Mouse (Mus musculus) bone marrow, adult 2 months (tissue): ENCODE measurements around the gene Hoxa1. TPM values are rescaled to one million over a fixed set of nuclear protein-coding genes. Genes with fewer than 3 reads are reported as not detected.

Experiments
- H3K27ac ChIP-seq: fragments of 200-500 bp; 2 replicates; pipeline ENCODE4 v1.5.1; 2012; ENCODE audit warnings: low read depth, mild to moderate bottlenecking, control low read depth, inconsistent platforms, low read length; ENCODE audit not compliant: control insufficient read depth, poor library complexity, insufficient read depth
- H3K4me1 ChIP-seq: fragments of 200-500 bp; 2 replicates; pipeline ENCODE4 v1.6.1; 2011; ENCODE audit warnings: low read length; ENCODE audit not compliant: control insufficient read depth, insufficient read depth
- H3K4me3 ChIP-seq: fragments of 200-500 bp; replicated peaks from 2 replicates; pipeline ENCODE3; 2011; ENCODE audit warnings: mild to moderate bottlenecking, low read depth, low read length, control low read depth; ENCODE audit not compliant: control insufficient read depth
- CTCF ChIP-seq: fragments of 200-500 bp; IDR thresholded peaks from 2 replicates; pipeline ENCODE4 v1.5.1; 2011; ENCODE audit warnings: low read length, control low read depth; ENCODE audit not compliant: control insufficient read depth, insufficient read depth
- POLR2A ChIP-seq: fragments of 200-500 bp; IDR thresholded peaks from 2 replicates; pipeline ENCODE4 v1.6.1; 2011; ENCODE audit warnings: low read depth, mild to moderate bottlenecking, control low read depth, low read length, borderline replicate concordance; ENCODE audit not compliant: control insufficient read depth
- WGBS: fragments of 180-500 bp; shearing (Covaris S2); methylation state at CpG from one replicate; pipeline ENCODE4 v1.1.7; 2018; 5-methylcytosine and 5-hydroxymethylcytosine counted together
- polyA plus RNA-seq: library from polyadenylated mRNA; stranded (reverse); fragments of >200 nt; gene quantifications from 2 replicates; pipeline ENCODE4 v1.2.4, GENCODE M21; 2011; ENCODE audit warnings: low replicate concordance; ENCODE audit not compliant: missing spikeins, insufficient read depth, insufficient read length

The Hoxa1 gene
- polyA plus RNA-seq, 1 experiment, result 0.97 TPM

DNA sequence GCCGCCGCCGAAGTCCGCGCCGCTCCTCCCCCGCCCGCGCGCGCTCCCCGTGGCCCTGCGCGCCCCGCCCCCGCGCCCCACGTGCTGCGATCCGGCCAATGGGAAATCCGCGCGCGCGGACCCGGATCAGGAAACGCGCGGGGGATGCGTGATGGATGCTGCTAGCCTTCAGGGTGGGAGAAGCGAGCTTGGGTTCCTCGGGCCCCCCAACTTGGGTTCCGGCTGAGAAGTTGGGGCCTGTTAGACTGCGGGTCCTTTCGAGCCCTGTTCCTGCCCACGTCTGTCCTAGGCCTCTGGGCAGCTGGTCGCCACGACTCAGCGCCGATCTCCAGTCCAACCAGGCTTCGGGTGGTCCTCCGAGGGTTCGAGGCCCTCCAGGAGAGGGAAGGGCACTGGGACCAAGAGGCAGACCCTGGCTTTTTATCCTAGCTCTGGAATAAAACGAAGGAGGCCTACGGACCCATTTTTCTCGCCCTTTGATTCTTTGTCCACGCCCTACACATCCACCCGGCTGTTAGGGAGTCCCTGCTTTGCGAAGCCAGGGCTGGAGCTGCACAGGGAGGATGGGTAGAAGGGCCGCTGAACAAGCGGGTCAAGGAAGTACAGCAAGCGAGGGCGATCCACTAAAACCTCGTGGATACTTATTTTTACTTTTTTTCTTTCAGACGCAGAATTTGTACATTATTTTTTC, 33.9 kb upstream of the Hoxa1 start:
- 4% methylated on average over 49 of the region's 55 CpGs for WGBS
- no peaks in the 10 kb centered on the region for H3K4me1 ChIP-seq
- H3K4me3 ChIP-seq, result peak overlapping the region; percentile 90
- H3K27ac ChIP-seq, result no peak overlapping the region
- TF ChIP-seq POLR2A (peak; percentile 68; the same call in 1 of the 2 replicates), CTCF (no peak)

DNA sequence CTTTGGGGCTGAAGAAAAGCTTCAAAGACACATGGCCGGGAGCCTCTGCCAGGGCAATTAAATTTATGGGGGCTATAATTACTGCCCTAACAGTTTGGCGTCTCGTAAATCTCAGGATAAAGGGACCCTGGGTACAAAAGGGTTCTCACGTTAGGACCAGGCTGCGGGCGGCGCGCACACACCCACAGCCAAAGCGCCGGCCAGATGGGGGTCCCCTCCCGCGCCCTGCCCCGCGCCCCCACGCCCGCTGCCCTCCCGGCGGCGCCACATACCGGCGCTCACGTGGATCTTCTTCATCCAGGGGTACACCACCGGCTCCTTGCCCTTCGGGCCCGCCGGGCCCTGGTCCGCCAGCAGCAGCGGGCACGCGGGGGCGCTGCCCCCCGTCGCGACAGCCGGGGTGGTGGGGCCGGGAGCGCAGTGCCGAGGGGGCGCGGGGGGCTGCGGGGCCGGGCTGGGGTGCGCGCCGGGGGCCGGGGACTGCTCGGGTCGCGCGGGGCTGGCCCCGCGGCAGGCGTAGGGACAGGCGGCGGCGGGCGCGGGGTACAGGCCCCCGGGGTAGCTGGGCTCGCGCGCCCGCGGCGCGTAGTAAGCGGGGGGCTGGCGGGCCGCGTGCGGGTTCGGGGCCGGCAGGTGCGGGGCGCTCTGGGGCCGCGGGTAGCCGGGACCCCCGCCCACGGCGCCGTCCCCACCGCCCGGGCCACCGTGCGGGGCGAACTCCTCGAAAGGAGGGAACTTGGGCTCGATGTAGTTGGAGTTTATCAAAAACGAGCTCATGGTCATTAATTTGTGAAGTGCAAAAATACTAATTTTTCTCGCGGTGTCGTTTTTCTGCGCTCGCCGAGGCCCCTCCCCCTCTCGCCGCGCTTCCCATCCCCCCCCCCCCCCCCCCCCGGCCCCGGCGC, 33.0 kb upstream of the Hoxa1 start, which contains the start of gene Hoxa4:
Gene Hoxa4 (minus strand): TSS at position 848 of the 905 bp plus-strand sequence.
- WGBS, result 7% methylated on average over 89 of the region's 102 CpGs
- H3K27ac ChIP-seq, result no peak within 1 kb of the TSS

GRCm38 (mm10) chr6:52190410-52190809, 32.3 kb upstream of the Hoxa1 start:
- Histone ChIP-seq H3K4me1 (no peaks in the 10 kb centered on the region), H3K27ac (no peak overlapping the region), H3K4me3 (no peak overlapping the region)
- 85% methylated on average over 23 of the region's 23 CpGs for WGBS
- TF ChIP-seq CTCF (no peak), POLR2A (no peak)

More for the DNA sequence above, 33.0 kb upstream of the Hoxa1 start, which contains the start of gene Hoxa4:
- H3K4me3 ChIP-seq, result peak within 1 kb of the TSS; percentile 90
- H3K4me1 ChIP-seq, result no peaks in the 10 kb centered on the region
- TF ChIP-seq POLR2A (no peak), CTCF (no peak)

- H3K27ac ChIP-seq, result no peak overlapping the region
- H3K4me1 ChIP-seq, result no peaks in the 10 kb centered on the region
- no peak overlapping the region for H3K4me3 ChIP-seq
- TF ChIP-seq POLR2A, result no peak
- no peak for TF ChIP-seq CTCF
- WGBS, result 83% methylated on average over 8 of the region's 8 CpGs
Measured at GRCm38 (mm10) chr6:52189909-52190308, 31.8 kb upstream of the Hoxa1 start.

GRCm38 (mm10) chr6:52189172-52189591, 31.1 kb upstream of the Hoxa1 start:
- Histone ChIP-seq H3K27ac (no peak overlapping the region), H3K4me3 (no peak overlapping the region), H3K4me1 (no peaks in the 10 kb centered on the region)
- TF ChIP-seq CTCF, result no peak
- no peak for TF ChIP-seq POLR2A
- 74% methylated on average over 5 of the region's 5 CpGs for WGBS

GRCm38 (mm10) chr6:52186500-52186899, 28.4 kb upstream of the Hoxa1 start:
- H3K4me1 ChIP-seq, result no peaks in the 10 kb centered on the region
- 61% methylated on average over 1 of the region's 1 CpGs for WGBS
- TF ChIP-seq POLR2A, result no peak
- TF ChIP-seq CTCF, result no peak

GRCm38 (mm10) chr6:52185834-52186233, 27.7 kb upstream of the Hoxa1 start:
- Histone ChIP-seq H3K27ac (no peak overlapping the region), H3K4me3 (no peak overlapping the region), H3K4me1 (no peaks in the 10 kb centered on the region)
- no peak for TF ChIP-seq CTCF
- no peak for TF ChIP-seq POLR2A
- WGBS, result 81% methylated on average over 3 of the region's 3 CpGs

More at GRCm38 (mm10) chr6:52186500-52186899, 28.4 kb upstream of the Hoxa1 start:
- Histone ChIP-seq H3K27ac (no peak overlapping the region), H3K4me3 (no peak overlapping the region)

DNA sequence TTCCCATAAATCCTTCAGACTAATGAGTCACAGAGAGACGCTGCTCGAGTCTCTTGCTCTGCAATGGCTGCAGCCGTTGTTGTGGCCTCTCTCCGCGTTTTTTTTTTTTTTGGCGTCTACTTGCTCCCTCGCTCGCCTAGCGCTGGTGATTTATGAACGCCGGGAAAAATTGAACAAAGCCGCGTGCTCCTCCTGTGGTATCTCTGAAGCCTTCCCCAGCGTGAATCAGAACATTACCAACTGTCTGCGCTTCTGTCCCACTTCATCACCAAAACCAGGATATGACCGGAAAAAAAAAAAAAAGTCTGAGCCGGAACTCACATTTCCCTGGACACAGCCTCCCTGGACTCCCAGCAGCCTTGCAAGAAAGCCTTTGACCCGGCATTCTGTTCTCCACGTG, 27.1 kb upstream of the Hoxa1 start:
- 79% methylated on average over 19 of the region's 19 CpGs for WGBS
- H3K4me3 ChIP-seq, result no peak overlapping the region

More for the DNA sequence above, 27.1 kb upstream of the Hoxa1 start:
- TF ChIP-seq POLR2A (no peak), CTCF (no peak)
- Histone ChIP-seq H3K4me1 (no peaks in the 10 kb centered on the region), H3K27ac (no peak overlapping the region)
